Mouse (Mus musculus) adrenal gland, adult 2 months (tissue): ENCODE results near the gene Polr2b. TPM values are rescaled to one million over a fixed set of nuclear protein-coding genes. Genes with fewer than 3 reads are reported as not detected.
A peak's percentile ranks its signal among the peaks of the same experiment; 100 is the strongest.

Source experiments
- DNase-seq: peaks from one replicate; pipeline ENCODE4 v3.0.0; 2021
- polyA plus RNA-seq: library from polyadenylated mRNA; depleted of rRNA; stranded (reverse); fragments of >200 nt; gene quantifications from 2 replicates; pipeline ENCODE4 v1.2.3, GENCODE M21; 2012
- total RNA-seq, 2 experiments: library from RNA; stranded (reverse); gene quantifications; 2 replicates each; pipeline ENCODE4 v1.2.3; 2021

The Polr2b gene
- total and polyA plus RNA-seq, 3 experiments, result 37.6 to 95.1 (median 67.5) TPM

DNA sequence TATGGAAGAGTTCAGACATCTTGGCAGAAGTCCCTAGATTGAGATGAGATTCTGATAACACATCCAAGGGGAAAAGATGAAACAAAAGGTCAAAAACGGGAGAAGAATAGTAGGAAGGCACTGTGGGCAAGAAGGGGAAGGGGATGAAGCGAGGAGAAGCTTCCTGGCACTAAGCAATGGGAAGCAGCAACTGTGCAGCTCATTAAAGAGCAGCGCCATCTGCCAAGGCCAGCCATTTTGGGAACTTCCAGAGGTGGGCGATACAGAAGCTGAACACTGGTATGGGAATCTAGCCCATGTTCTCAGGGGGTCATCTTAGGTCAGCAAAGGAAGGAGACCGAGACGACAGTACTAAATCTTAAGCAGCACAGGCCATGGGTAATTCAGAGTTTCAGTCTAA is 53.7 kb downstream of the Polr2b start:
- no peak for DNase-seq

DNA sequence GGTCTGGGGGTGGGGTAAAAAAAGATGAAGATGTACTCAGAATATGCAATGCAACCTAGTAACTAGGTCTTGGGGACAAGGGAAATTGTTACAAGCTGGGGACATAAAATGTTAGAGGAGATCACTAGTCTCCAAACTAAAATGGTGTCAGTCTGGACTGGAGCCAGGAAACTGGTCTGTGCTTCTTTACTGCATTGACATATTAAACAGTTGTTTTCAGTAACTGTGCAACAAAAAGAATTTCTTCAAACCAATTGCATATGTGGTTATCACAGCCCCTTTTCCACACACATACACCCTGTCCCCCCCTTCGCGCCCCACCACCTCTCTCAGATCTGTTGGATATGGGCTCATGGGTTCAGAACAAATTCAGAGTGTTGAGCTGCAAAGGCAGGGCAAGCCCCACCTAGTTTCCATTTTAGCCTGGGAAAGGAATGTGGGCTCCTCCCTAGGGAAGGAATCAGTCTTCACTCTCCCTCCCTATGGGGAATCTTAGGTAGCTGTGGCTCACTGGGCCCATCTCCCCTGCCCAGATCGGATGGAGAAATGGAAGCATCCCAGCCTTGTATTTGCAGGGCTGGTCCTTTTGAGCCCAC is 54.6 kb downstream of the Polr2b start:
- DNase-seq, result no peak

DNA sequence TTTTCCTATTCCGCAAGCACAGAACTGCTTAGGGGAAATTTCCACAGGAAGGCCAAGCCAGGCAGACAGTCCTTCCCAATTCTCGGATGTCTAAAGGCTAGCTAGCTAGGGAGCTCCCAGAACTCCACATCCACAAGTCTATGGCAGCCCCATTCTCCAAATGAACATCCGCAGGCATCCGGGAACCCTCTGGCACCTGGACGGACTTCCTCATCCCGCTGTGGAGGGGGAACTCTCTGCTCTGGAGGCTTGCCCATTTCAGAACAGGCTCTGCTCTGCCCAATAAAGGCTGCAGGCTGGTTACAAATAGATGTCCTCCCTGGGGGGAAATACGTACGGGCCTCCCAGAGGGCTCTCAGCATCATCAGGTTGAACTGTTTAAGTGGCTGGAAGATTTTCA is 56.4 kb downstream of the Polr2b start:
- no peak for DNase-seq

DNA sequence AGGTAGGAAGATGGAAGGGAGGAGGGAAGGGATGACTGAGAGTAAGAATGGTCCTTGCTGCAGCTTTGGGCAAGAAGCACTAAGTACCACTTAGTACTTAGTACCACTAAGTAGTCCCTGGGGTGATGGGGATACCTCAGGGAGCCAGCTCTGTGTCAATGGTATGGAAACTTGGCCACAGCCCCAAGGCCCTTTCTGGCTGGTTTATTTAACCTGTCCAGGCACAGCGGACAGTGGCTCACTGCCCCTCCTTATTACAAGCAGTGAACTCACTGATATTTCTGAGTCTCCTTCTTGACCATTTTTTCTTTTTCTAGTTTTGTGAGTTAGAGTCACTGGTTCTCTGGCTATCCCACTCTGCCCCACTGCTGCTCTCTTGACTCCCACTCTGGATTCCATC is 57.2 kb downstream of the Polr2b start:
- DNase-seq, result peak; percentile 56

DNA sequence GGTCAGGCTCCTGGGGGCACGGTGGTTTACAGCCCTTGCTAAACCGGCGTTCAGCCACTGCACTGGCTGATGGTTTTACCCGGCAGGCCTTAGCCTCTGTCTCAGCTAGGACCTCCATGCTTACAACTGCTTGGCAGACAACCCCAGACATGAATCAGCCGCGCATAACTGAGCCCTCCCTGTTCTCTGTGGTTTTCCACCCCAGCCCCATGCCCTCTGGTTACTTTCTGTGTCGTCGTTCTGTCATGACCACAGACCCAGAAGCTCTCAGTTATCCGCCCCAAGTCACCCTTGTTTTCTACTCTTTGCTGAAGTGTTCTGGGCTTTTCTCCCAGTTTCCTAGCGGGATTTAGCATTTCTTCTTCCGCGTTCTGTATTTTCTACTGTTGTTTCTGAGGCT is 57.7 kb downstream of the Polr2b start:
- peak; percentile 63 for DNase-seq

DNA sequence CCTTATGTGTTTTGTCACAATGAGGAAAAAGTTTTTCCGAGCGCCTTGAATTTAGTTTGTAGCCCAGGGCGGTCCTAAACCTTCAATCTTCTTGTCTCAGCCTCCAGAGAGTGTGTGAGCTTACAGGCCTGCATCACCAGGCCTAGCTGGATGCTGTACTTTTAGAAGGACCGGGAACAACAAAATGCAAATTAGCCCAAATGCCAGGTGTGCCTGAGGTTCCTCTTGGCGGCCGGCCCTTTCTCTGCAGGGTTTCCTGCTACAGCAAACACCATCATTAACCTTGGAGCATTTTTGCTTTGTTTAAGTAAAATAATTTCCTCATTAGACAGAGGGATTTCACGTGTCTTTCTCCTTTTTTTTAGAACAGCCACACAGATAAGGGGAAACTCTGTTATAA is 58.2 kb downstream of the Polr2b start:
- no peak for DNase-seq

DNA sequence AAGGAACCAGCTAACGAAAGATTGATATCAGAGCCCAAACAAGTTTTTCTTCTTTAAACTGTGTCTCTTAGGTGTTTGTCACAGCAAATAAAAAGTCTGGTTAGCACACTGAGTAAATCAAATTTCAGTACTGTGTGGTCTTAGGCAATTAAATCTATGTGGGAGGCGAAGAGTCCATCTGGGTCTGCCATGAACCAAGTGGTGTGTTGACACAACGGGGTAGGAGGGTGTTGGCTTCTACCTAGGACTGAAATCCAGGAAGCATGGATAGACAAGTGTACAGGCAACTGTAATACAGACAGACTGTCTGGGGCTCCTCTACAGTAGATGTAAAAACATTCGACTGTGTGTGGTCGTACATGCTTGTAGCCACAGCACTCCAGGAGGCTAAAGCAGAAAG is 59.4 kb downstream of the Polr2b start:
- no peak for DNase-seq

DNA sequence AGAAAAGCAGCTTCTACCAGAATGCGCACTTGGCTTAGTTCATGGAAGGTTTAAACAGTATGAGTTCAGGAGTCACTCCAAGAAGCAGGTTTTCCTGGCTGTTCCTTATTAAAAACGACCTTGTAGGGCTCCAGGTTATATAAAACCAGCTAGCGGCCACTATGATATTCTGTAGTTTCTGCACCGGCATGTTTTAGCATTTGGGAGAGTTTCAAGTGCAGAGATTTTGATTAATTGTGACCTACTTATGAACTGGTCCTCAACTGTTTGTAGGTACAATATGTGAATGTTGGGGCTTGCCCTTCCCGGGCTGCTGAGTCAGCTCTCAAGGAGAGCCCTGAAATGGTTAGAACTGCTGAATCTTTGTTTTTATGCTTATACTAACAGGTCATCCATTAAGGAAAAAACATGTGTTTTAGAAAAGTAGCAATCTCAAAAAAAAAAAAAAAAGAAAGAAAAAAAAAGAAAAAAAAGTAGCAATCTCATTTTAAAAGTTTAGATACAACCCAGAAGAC is 60.5 kb downstream of the Polr2b start:
- DNase-seq, result no peak

DNA sequence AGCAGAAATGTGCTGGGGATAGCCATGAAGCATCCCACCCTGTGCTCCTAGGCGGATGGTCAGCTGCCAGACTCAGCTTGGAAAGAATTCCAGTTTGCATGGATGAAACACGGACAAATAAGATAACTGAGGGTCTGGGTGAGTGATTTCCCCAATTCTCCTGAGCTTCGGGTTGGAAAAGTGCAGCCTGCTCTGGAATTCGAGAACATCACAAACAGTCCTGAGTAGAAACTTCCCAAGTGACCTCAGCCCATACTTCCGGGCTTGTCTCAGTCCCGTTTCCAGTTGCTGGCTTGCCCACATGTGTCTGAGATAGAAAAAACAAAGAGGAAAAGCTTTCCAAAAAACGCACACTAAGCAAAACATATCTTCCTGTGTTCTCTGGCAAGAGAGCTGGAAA is 62.3 kb downstream of the Polr2b start:
- no peak for DNase-seq

DNA sequence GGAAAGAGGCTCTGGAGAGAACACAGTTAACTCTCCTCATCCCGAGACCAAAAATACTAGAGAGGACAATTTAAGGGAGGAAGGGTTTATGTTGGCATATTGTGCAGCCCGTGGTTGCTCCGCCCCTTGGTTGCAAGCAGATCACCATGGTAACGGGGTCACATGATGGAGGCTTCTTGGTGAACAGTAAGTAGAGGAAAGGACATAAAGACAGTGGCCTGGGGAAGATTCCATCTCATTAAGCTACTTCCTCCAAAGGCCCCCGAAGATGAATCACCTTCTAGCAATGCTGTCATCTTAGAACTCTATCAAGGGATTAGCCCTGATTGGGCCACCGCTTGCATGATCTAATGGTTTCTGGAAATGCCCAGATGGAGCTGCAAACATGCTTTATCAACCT is 62.8 kb downstream of the Polr2b start:
- peak; percentile 49 for DNase-seq

DNA sequence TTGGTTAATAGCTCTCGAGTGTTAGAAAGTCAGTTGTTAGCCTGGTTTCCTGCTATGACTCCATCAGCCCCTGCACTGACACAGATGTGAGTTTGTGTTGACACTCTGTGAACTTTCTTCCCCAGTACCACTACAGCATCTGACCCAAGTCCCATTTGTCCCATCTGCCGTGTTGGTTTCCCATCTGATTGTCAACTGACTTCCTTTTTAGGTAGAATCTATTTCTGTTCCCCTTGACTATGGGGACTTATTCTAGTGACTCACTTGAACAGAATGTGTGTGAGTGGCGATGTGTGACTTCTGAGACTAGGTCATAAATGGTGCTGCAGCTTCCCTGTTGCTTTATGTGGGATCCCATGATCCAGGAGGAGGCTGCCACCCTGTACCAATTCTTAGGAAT is 65.0 kb downstream of the Polr2b start:
- DNase-seq, result no peak

DNA sequence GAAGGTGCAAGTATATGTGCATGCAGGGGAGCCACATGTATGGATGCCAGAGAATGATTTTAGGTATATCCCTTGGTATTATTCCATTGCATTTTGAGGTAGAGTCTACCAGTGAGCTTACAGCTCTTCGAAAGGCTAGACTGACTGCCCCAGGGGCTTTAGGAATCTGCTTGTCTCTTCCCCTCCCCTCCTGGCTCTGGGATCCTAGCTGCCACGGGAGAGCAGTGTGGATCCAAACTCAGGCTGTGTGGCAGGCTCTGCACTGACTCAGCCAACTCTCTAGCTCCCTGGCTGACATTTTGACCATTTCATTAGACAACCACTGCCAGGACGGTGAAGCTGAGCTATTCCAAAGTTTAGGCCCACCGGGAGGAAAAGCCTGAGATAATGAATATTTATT is 65.6 kb downstream of the Polr2b start:
- DNase-seq, result no peak

DNA sequence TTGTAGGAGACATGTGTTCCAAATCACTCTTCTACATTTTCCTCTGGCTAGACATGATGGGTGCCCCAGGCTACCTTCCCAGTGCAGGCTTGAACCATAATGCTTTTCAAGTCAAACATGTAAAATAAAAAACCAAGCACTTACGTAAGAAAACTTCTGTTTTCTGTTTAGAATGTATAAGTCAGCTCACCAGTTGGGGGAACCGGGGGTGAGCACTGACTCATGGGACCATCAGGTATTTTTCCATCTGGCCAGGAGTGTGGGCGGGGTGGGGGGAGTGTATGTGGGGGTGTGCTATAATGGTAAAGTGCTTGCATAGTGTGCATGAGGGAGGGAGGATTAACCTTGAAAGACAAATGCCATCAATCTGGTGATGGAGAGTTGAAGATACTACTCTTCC is 68.1 kb downstream of the Polr2b start:
- DNase-seq, result no peak

DNA sequence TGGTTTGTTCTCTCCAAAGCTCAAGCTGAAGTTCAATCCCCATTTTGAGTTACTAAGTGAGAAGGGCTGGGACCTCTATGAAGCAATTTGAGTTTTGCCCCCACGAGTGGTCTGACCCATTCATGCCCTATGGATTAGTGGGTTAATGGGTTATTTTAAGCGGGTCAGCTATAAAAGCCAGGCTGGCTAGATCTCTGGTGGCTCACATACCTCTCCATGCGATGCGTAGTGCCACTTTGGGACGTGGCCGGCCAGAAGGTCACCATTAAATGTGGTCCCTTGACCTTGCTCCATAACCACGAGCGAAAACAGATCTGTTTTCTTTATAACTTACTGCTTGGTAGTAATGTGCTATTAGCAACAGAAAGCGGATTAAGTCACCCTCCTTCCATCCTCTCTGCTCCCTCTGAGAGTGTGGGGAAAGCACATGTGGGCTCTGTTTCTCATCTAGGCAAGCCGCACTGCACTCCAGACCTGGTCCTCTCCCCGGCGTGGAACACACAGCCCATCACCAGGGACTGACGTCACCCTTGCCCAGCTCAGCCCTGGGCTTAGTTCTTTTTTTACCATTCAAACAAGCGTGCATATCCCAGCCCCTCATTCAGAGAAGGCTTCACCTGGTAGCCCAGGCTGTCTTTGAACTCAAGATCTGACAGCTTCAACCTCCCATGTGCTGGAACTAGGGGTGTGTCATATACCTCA is 69.6 kb downstream of the Polr2b start:
- DNase-seq, result no peak

DNA sequence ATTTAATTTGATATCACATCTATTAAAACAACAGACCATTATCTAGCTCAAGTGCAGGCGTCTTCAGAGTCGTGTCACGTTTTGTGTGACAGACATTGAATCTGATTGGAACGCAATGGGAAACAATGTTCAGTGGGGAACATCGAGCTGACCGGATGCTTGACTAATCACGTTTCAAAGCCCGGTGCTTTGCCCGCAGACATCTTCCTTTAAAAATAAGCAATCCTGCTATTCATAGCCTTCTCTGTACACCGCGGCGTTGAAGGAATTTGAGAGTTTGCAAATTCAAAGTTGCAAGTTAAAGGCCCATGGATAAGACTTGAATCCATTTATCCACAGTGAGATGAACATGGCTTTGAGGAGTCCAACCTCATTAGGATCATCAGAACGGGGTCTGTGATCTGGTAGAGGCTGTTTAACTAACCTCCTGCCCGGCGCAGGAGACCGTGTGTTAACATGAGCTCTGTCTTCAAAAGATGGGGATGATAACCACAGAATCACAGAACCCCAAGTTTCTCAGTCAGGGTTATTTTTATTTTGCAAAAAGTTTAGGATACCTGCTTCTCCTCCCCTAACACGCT is 70.5 kb downstream of the Polr2b start:
- no peak for DNase-seq

DNA sequence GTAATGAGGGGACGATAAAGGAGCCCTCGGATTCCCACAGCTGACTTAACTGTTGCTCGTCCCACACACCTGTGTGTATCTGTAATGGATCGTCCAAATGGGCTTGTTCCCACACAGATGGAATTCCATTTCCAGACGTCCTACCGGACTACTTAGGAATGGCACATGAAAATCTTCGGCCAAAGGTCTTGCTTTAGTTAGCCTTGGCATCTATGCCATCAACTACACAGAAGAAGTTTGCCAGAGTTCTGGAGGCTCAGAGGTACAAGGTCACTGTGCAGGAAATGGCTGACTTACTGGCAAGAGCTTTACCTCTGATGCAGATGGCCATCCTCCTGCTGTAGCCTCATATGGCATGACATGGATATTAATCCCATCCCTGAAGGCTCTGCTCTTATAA is 71.3 kb downstream of the Polr2b start:
- no peak for DNase-seq

DNA sequence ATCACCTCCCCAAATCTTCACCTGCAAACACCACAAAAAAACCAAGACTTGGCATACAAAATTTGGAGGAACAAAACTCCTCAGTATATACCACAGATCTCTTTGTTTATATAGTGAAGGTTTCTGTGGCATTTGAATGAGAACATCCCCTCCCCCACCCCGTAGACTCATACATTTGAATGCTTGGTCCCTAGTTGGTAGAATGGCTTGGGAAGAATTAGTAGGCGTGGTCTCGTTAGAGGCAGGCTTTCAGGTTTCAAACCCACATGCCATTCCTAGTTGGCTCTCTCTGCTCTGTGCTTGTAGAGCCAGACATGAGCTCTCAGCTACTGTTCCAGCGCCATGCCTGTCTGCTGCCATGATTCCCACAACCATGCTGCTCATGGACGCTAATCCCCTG is 71.7 kb downstream of the Polr2b start:
- no peak for DNase-seq

DNA sequence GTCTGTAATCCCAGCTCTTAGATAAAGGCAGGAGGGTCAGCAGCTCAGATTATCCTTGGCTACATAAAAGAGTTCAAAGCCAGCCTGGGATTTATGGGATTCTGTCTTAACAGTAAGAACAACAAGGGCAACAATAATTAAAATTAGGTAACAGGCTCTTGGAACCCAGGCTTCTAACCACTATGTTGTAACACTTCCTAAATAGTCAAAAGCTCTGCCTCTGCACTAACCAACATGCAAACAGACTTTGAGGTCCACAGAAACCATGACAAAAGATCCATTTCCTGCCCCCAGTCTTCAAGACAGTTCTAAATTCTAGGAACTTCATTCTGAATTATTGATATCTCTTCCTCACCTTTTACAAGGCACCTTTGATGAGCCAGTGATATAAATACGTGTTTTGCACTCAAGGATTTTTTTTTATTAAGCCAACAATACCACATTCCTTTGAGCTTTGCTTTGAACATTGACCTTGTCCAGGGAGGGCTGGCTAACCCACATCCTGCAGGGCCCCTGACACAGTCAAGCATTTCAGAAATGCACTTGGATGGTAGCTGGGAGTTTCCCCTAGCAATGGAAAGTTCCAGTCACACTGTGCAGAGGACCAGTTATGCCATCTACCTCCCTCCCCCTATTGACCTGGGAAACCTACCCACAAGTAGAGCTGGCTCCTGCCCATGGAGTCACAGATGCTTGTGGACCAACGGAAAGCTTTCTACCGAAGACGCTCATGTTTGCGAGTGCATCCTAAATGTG is 74.0 kb downstream of the Polr2b start:
- DNase-seq, result peak; percentile 71

DNA sequence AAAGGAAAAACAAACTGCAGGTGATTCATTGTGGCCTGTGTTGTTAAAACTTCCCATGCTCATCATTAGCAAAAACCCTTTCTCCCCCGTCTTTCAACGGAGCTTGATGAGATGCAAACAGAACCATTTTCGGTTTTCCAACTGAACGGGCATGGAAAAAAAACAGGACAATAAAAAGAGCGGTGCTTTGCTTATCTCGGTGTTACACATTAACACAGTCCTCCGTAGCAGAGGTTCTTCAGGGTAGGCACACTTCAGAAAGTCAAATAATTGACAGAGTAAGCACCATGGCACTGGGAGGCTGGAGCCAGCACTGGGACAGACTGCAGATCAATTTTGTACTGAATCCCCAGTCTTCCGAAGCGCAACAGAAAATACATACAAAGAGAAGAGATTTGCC is 74.8 kb downstream of the Polr2b start:
- DNase-seq, result no peak

DNA sequence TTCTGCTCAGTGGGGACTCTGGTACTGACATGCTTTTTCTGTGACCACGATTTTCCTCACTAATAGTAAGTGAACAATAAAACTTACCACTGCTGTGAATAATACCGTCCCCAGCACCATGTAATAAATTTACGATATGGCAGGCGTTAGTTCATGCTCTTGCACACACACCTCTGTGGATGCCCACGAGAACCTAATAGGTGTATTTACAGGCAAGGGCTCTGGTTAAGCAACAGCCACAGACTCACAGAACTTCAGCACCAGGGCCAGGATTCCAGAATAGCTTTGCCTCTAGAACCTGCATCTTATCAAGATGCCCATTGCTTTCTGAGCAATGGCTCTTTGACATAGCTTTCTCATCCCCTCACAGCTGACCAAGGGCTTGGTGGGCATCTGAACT is 75.3 kb downstream of the Polr2b start:
- no peak for DNase-seq

DNA sequence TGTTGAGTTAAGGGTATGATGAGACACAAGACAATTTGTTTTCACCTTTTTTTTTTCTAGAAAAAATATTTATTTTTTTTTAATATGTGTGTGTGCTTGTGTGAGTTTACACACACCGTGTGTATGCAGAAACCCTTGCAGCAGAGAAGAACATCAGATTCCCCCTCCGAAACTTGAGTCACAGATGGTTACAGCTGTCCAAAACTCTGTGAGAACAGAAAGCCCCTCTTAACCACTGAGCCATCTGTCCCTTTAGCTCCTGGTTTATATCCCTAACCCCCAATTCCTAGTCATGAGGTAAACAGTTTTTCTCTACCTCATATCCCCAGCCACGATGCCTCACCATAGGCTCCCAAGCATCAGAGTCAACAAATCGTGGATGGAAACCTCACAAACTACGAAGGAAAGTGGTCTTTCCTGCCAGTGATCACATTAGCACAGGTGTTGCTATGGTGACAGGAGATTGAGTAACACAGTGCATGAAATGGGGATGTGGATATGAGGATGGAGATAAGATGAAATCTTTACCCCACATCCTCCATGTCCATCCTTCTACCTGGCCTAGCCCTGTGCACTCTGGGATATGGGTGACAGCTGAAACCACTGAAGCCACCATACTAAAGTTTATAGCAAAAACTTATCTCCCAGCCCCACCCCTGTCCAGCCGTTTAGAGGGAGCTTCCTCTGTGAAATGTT is 76.1 kb downstream of the Polr2b start:
- DNase-seq, result no peak
